Mouse (Mus musculus) ES-Bruce4 (cell line): ENCODE data around the gene Tbc1d10b. TPM values are rescaled to one million over a fixed set of nuclear protein-coding genes. Genes with fewer than 3 reads are reported as not detected.
A peak's percentile ranks its signal among the peaks of the same experiment; 100 is the strongest.

Experiments
- H3K27ac ChIP-seq: 2 replicates; pipeline ENCODE4 v1.5.1; 2012; ENCODE audit warnings: low read length, inconsistent platforms; ENCODE audit not compliant: insufficient read depth
- H3K27me3 ChIP-seq: 2 replicates; pipeline ENCODE4 v1.6.1; 2012; ENCODE audit warnings: mild to moderate bottlenecking, low read length, inconsistent platforms; ENCODE audit not compliant: control insufficient read depth, poor library complexity, insufficient read depth, severe bottlenecking
- H3K36me3 ChIP-seq: 2 replicates; pipeline ENCODE4 v1.6.1; 2012; ENCODE audit warnings: inconsistent platforms, mild to moderate bottlenecking, low read length, moderate library complexity; ENCODE audit not compliant: control insufficient read depth, poor library complexity, insufficient read depth, severe bottlenecking
- H3K4me1 ChIP-seq: one replicate; pipeline ENCODE4 v1.8.1; 2011; ENCODE audit warnings: low read length; ENCODE audit not compliant: control insufficient read depth, insufficient read depth
- H3K4me3 ChIP-seq: 2 replicates; pipeline ENCODE4 v1.5.1; 2011; ENCODE audit warnings: low read depth, mild to moderate bottlenecking, low read length
- H3K9ac ChIP-seq: 2 replicates; pipeline ENCODE4 v1.6.1; 2012; ENCODE audit warnings: low read depth, mild to moderate bottlenecking, inconsistent platforms; ENCODE audit not compliant: poor library complexity, severe bottlenecking
- H3K9me3 ChIP-seq: replicated peaks from 2 replicates; pipeline ENCODE4 v1.6.1; 2012; ENCODE audit warnings: mild to moderate bottlenecking, low read length, inconsistent platforms; ENCODE audit not compliant: control insufficient read depth, poor library complexity, insufficient read depth, severe bottlenecking
- CTCF ChIP-seq: IDR thresholded peaks from one replicate; pipeline ENCODE4 v1.8.1; 2011; ENCODE audit warnings: low read depth, low read length
- EP300 ChIP-seq: IDR thresholded peaks from 2 replicates; pipeline ENCODE4 v1.6.1; 2011; ENCODE audit warnings: low read depth, low read length; ENCODE audit not compliant: insufficient read depth
- POLR2A ChIP-seq: IDR thresholded peaks from one replicate; pipeline ENCODE4 v1.8.1; 2011; ENCODE audit warnings: low read length; ENCODE audit not compliant: insufficient read depth
- polyA plus RNA-seq: library from polyadenylated mRNA; stranded (reverse); fragments of >200 nt; gene quantifications from 2 replicates; pipeline ENCODE4 v1.2.4, GENCODE M21; 2011; ENCODE audit warnings: low read depth; ENCODE audit not compliant: missing spikeins, insufficient read depth, insufficient read length

The Tbc1d10b gene
- polyA plus RNA-seq, 1 experiment = 55.5 TPM

GRCm38 (mm10) chr7:127233765-127234164 lies 25.5 kb upstream of the Tbc1d10b start:
- Histone ChIP-seq H3K4me1 (no peaks in the 10 kb centered on the region), H3K9me3 (no peaks in the 10 kb centered on the region), H3K27ac (peak overlapping the region; percentile 88), H3K27me3 (no peaks in the 10 kb centered on the region), H3K36me3 (peaks cover 39% of the 10 kb centered on the region), H3K4me3 (peak overlapping the region; percentile 89), H3K9ac (peak overlapping the region; percentile 95)
- TF ChIP-seq EP300 = no peak
- TF ChIP-seq POLR2A = no peak
- no peak for TF ChIP-seq CTCF

GRCm38 (mm10) chr7:127233368-127233749 lies 25.1 kb upstream of the Tbc1d10b start:
- Histone ChIP-seq H3K36me3 (peaks cover 39% of the 10 kb centered on the region), H3K9ac (peak overlapping the region; percentile 95), H3K27me3 (no peaks in the 10 kb centered on the region), H3K9me3 (no peaks in the 10 kb centered on the region), H3K4me3 (peak overlapping the region; percentile 89), H3K4me1 (no peaks in the 10 kb centered on the region), H3K27ac (peak overlapping the region; percentile 88)
- TF ChIP-seq CTCF = no peak
- no peak for TF ChIP-seq POLR2A
- no peak for TF ChIP-seq EP300

GRCm38 (mm10) chr7:127232622-127233367 lies 24.5 kb upstream of the Tbc1d10b start, which contains the start of the genes Zfp553 and Sept1:
TSS of gene Zfp553 (plus strand) at chr7:127233061.
TSS of gene Sept1 (minus strand) at chr7:127233130.
- peak; percentile 22 for TF ChIP-seq POLR2A
- TF ChIP-seq CTCF = no peak
- TF ChIP-seq EP300 = peak; percentile 85
- Histone ChIP-seq H3K4me1 (no peaks in the 10 kb centered on the region), H3K36me3 (peaks cover 36% of the 10 kb centered on the region), H3K27me3 (no peaks in the 10 kb centered on the region), H3K9me3 (no peaks in the 10 kb centered on the region), H3K9ac (peak within 1 kb of the TSS; percentile 95), H3K4me3 (peak within 1 kb of the TSS; percentile 89), H3K27ac (peak within 1 kb of the TSS; percentile 88)

GRCm38 (mm10) chr7:127231826-127232621 lies 23.8 kb upstream of the Tbc1d10b start:
- Histone ChIP-seq H3K36me3 (peaks cover 29% of the 10 kb centered on the region), H3K4me3 (peak overlapping the region; percentile 89), H3K4me1 (no peaks in the 10 kb centered on the region), H3K9me3 (no peaks in the 10 kb centered on the region), H3K9ac (peak overlapping the region; percentile 95), H3K27ac (peak overlapping the region; percentile 88), H3K27me3 (no peaks in the 10 kb centered on the region)
- no peak for TF ChIP-seq EP300
- no peak for TF ChIP-seq POLR2A
- no peak for TF ChIP-seq CTCF

- Histone ChIP-seq H3K36me3 (peaks cover 22% of the 10 kb centered on the region), H3K4me1 (peaks cover 2% of the 10 kb centered on the region), H3K9me3 (no peaks in the 10 kb centered on the region), H3K4me3 (peak overlapping the region; percentile 89), H3K9ac (peak overlapping the region; percentile 95), H3K27me3 (no peaks in the 10 kb centered on the region), H3K27ac (peak overlapping the region; percentile 88)
- TF ChIP-seq EP300 (0 out of 2 replicates have a peak, but pooled peaks have one; percentile 23), POLR2A (no peak)
Measured at GRCm38 (mm10) chr7:127231376-127231775, 23.1 kb upstream of the Tbc1d10b start.
